Mouse (Mus musculus) liver, embryonic 15.5 days (tissue): ENCODE measurements around the gene Cript. TPM values are rescaled to one million over a fixed set of nuclear protein-coding genes. Genes with fewer than 3 reads are reported as not detected.
"Not testable (repeated sequence)": the region's sequence is repeated elsewhere in the genome, so short reads cannot be mapped to it uniquely, and the experiment has no call there.

Source experiments
- ATAC-seq: fragments of 200-750 bp; cut with Nextera tagmentation; 2 replicates; pipeline ENCODE4 v1.8.0; 2017; ENCODE audit warnings: moderate number of reproducible peaks, mild to moderate bottlenecking, moderate library complexity; ENCODE audit not compliant: insufficient read depth
- H3K27ac ChIP-seq: fragments of 300-500 bp; sonication (generic); replicated peaks from 2 replicates; pipeline ENCODE4 v1.5.1; 2015; ENCODE audit warnings: mild to moderate bottlenecking, inconsistent platforms
- H3K27me3 ChIP-seq: fragments of 300-500 bp; sonication (generic); 2 replicates; pipeline ENCODE4 v1.6.1; 2015; ENCODE audit warnings: mild to moderate bottlenecking, inconsistent platforms
- H3K36me3 ChIP-seq: fragments of 300-500 bp; sonication (generic); replicated peaks from 2 replicates; pipeline ENCODE4 v1.6.1; 2015; ENCODE audit warnings: moderate library complexity, mild to moderate bottlenecking, inconsistent platforms
- H3K4me1 ChIP-seq: fragments of 300-500 bp; sonication (generic); replicated peaks from 2 replicates; pipeline ENCODE4 v1.6.1; 2015; ENCODE audit warnings: inconsistent platforms
- H3K4me2 ChIP-seq: fragments of 300-500 bp; sonication (generic); 2 replicates; pipeline ENCODE4 v1.6.1; 2015; ENCODE audit warnings: moderate library complexity, mild to moderate bottlenecking, inconsistent platforms
- H3K4me3 ChIP-seq: fragments of 300-500 bp; sonication (generic); replicated peaks from 2 replicates; pipeline ENCODE4 v1.5.1; 2015; ENCODE audit warnings: mild to moderate bottlenecking, inconsistent platforms
- H3K9ac ChIP-seq: fragments of 300-500 bp; sonication (generic); 2 replicates; pipeline ENCODE4 v1.6.1; 2015; ENCODE audit warnings: moderate library complexity, mild to moderate bottlenecking, inconsistent platforms
- H3K9me3 ChIP-seq: fragments of 300-500 bp; sonication (generic); replicated peaks from 2 replicates; pipeline ENCODE4 v1.6.1; 2016; ENCODE audit warnings: inconsistent platforms
- WGBS: fragments of 180-500 bp; shearing (Covaris S2); methylation state at CpG from one replicate; pipeline ENCODE4 v1.1.7; 2015; ENCODE audit warnings: mixed read lengths; ENCODE audit not compliant: insufficient replicate concordance; 5-methylcytosine and 5-hydroxymethylcytosine counted together
- polyA plus RNA-seq: library from polyadenylated mRNA; unstranded; fragments of >200 nt; fragmentation: Nextera tagmentation; extraction: Ambion mirVana; gene quantifications from 2 replicates; pipeline ENCODE4 v1.2.1, GENCODE M21; 2015

Gene Cript
- polyA plus RNA-seq, 1 experiment from 2014 or later, result 62.5 TPM

DNA sequence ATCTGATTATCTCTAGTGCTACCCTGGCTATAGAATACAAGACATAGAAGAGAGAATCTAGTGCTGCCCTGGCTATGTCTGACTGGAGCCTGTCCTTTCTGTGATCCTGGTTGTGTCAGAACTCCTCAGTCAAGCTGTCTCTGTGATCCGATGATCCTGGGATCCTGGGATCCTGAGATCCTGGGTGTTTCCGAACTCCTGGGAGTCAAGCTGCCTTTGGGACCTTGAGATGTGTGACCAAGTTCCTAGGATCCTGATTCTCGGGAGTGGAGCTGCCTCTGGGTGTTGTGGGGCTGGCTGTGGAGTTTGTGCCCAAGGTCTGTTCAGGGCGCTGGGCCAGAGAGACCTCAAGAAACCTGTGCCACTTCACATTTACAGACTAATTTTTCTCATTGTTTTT, 43.6 kb downstream of the Cript start:
- Histone ChIP-seq H3K9ac (no peak overlapping the region), H3K9me3 (no peaks in the 10 kb centered on the region), H3K27me3 (no peaks in the 10 kb centered on the region), H3K4me3 (no peak overlapping the region), H3K4me1 (no peaks in the 10 kb centered on the region), H3K27ac (no peak overlapping the region), H3K36me3 (no peaks in the 10 kb centered on the region), H3K4me2 (no peak overlapping the region)
- WGBS, result 58% methylated on average over 4 of the region's 4 CpGs
- ATAC-seq, result no peak

DNA sequence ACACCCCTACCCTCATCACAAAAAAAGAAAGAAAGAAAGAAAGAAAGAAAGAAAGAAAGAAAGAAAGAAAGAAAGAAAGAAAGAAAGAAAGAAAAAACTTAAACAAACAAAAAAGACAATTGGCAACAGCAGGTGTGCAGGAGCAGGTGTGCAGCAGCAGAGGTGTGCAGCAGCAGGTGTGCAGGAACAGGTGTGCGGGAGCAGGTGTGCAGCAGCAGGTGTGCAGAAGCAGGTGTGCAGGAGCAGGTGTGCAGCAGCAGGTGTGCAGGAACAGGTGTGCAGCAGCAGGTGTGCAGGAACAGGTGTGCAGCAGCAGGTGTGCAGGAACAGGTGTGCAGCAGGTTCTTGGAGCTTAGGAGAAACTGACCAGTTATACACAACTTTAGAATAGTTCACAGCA, 46.8 kb downstream of the Cript start:
- not testable (repeated sequence) for ATAC-seq, H3K36me3 ChIP-seq, H3K27ac ChIP-seq, H3K4me1 ChIP-seq, H3K27me3 ChIP-seq, H3K9me3 ChIP-seq, H3K4me2 ChIP-seq, H3K4me3 ChIP-seq, H3K9ac ChIP-seq
- 62% methylated on average over 1 of the region's 1 CpGs for WGBS

DNA sequence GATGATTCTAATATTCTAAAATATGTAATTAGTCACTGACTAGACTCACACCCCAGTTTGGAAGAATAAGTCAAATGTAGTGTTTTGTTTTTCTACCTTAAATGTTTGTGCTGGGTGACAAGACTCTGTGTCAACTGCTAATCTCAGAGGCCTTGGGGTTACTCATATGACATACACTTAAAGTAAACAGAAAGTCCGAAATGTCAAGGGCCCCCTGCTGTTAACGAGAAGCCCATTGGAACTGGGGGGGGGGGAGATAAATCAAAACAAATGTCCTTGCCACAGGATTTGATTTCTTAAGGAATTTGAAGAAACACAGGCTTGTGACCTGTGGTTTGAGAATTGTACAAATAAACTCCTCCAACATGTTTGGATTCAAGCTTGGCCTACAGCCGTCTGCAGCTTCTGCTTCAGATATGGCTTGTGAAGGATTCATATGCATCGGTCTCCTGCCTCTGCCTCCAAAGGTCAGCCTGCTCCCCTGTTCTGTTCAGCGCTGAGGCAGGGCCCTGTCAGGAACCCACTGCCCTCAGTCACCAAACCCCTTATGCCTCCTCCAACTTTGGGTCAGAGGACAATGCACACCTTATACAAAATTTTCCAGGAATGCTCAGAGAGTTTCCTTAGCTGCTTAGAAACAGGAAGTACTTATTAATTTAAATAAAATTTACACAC, 47.6 kb downstream of the Cript start:
- Histone ChIP-seq H3K36me3 (no peaks in the 10 kb centered on the region), H3K4me1 (no peaks in the 10 kb centered on the region), H3K4me2 (no peak overlapping the region), H3K27me3 (no peaks in the 10 kb centered on the region), H3K27ac (no peak overlapping the region), H3K9ac (no peak overlapping the region), H3K9me3 (no peaks in the 10 kb centered on the region), H3K4me3 (no peak overlapping the region)
- ATAC-seq, result no peak
- 58% methylated on average over 5 of the region's 5 CpGs for WGBS

DNA sequence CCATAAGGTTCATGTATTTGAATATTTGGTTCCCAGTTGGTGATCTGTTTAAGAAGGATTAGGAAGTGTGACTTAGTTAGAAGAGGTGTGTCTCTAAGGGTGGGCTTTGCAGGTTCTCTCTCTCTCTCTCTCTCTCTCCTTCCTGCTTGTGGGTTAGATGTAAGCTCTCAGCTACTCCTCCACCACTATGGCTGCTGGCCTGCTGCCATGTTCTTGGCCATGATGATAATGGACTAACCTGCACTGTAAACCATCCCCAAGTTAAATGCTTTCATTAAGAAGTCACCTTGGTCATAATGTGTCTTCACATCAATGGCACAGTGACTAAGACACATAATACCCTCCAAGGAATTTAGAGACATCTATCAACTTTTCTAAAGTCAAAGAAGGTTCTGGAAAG, 48.1 kb downstream of the Cript start:
- H3K36me3 ChIP-seq, result no peaks in the 10 kb centered on the region
- ATAC-seq, result no peak
- H3K4me1 ChIP-seq, result no peaks in the 10 kb centered on the region
- H3K27ac ChIP-seq, result no peak overlapping the region
- H3K9ac ChIP-seq, result no peak overlapping the region
- H3K9me3 ChIP-seq, result no peaks in the 10 kb centered on the region
- no peak overlapping the region for H3K4me3 ChIP-seq
- H3K4me2 ChIP-seq, result no peak overlapping the region
- no peaks in the 10 kb centered on the region for H3K27me3 ChIP-seq

DNA sequence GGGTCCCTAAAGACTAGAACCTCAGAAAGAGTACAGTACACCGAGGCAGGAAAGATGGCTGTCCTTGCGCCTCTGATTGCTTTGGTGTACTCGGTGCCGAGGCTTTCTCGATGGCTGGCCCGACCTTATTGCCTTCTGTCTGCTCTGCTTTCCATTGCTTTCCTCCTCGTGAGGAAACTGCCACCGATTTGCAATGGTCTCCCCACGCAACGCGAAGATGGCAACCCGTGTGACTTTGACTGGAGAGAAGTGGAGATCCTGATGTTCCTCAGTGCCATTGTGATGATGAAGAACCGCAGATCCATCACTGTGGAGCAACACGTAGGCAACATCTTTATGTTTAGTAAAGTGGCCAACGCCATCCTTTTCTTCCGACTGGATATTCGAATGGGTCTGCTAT, 52.9 kb downstream of the Cript start:
- not testable (repeated sequence) for H3K9ac ChIP-seq, H3K4me1 ChIP-seq, H3K27me3 ChIP-seq, H3K4me2 ChIP-seq, H3K4me3 ChIP-seq, H3K36me3 ChIP-seq, H3K9me3 ChIP-seq, H3K27ac ChIP-seq, ATAC-seq
- 77% methylated on average over 17 of the region's 17 CpGs for WGBS

DNA sequence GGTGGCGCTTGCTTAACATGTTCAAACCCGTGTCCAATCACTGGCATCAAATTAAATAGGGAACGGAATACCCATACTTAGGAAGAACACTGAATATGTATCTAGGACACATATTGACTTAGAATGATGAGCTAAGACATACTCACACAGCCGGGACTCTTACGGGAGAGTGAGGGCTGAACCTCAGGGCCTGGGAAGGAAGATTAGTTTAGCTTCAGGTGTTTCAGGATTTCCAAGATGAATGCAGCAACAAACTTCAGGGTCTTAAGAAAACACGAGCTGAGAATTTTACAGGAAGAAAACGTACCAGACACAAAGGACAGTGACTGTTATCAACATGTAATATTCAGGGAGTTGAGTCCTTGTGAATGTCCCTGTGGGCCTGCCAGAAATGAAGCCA, 55.4 kb downstream of the Cript start:
- no peak for ATAC-seq
- Histone ChIP-seq H3K27ac (no peak overlapping the region), H3K4me2 (no peak overlapping the region), H3K4me1 (no peaks in the 10 kb centered on the region), H3K9me3 (no peaks in the 10 kb centered on the region), H3K27me3 (no peaks in the 10 kb centered on the region), H3K9ac (no peak overlapping the region), H3K4me3 (no peak overlapping the region), H3K36me3 (no peaks in the 10 kb centered on the region)
- WGBS, result 69% methylated on average over 7 of the region's 7 CpGs

DNA sequence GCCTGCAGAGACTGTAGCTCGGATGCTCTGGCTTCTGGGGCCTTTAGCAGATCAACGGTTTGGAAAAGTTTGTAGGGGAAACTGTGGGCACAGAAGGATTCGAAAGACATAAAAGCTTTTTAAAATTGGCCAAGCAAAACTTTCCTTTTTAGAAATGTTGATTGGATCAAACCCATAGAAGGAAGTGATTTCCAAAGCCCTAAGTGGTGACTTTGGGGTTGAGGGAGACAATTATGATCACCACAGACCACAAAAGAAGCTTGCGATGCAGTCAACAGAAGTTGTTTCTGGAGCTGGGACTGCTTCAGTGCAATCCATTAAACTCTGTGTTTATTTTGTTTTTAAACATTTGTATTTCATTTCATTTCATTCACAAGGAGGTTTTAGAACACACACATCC, 57.2 kb downstream of the Cript start:
- H3K27me3 ChIP-seq, result no peaks in the 10 kb centered on the region
- no peak overlapping the region for H3K4me3 ChIP-seq
- no peak overlapping the region for H3K27ac ChIP-seq
- ATAC-seq, result no peak
- whole genome bisulfite sequencing, result 67% methylated on average over 4 of the region's 4 CpGs
- no peaks in the 10 kb centered on the region for H3K9me3 ChIP-seq
- no peak overlapping the region for H3K4me2 ChIP-seq
- no peaks in the 10 kb centered on the region for H3K4me1 ChIP-seq
- no peak overlapping the region for H3K9ac ChIP-seq
- no peaks in the 10 kb centered on the region for H3K36me3 ChIP-seq

DNA sequence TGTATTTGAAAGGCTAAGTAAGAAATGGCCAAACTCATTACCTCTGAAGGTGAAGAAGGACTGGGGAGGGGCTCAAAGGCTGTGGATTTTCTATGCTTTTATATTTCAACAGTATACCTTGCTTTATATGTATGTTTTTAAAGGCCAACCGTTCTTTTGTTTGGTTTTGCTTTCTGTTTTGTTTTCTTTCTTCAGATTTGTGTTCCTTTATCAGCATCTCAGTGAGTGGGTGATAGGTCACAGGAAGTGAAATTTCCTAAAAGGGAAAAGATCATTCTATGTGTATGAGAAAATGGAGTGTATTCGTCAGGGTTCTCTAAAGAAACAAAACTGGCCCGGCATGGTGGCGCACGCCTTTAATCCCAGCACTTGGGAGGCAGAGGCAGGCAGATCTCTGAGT, 58.3 kb downstream of the Cript start:
- no peak for ATAC-seq
- no peaks in the 10 kb centered on the region for H3K9me3 ChIP-seq
- H3K9ac ChIP-seq, result no peak overlapping the region
- 65% methylated on average over 5 of the region's 5 CpGs for WGBS
- no peak overlapping the region for H3K4me3 ChIP-seq
- no peaks in the 10 kb centered on the region for H3K27me3 ChIP-seq
- H3K4me2 ChIP-seq, result no peak overlapping the region
- H3K4me1 ChIP-seq, result no peaks in the 10 kb centered on the region
- no peak overlapping the region for H3K27ac ChIP-seq
- H3K36me3 ChIP-seq, result no peaks in the 10 kb centered on the region

Other genes with a start within 250 kb of the Cript start
- not detected in 2 replicates for gene Tmem247, start 108.2 kb upstream of the Cript start, polyA plus RNA-seq
- not detected in 2 replicates for gene Atp6v1e2, start 77.7 kb upstream of the Cript start, polyA plus RNA-seq
- gene Rhoq, start 62.5 kb upstream of the Cript start, polyA plus RNA-seq, result 1.4 TPM in 2 replicates
- 10.7 and 11.2 TPM in 2 replicates for gene Pigf, start 144 bp upstream of the Cript start, polyA plus RNA-seq
- 1.9 and 2.3 TPM in 2 replicates for gene Socs5, start 82.1 kb downstream of the Cript start, polyA plus RNA-seq
- gene Mcfd2, start 240.4 kb downstream of the Cript start, polyA plus RNA-seq, result 74.1 and 87.6 TPM in 2 replicates